Mouse (Mus musculus): Measurements from ENCODE around the gene Pdxk. TPM values are rescaled to one million over a fixed set of nuclear protein-coding genes. Genes with fewer than 3 reads are reported as not detected.

Pdxk gene
- polyA plus RNA-seq, 1 experiment from 2014 or later: 22.6 TPM

DNA sequence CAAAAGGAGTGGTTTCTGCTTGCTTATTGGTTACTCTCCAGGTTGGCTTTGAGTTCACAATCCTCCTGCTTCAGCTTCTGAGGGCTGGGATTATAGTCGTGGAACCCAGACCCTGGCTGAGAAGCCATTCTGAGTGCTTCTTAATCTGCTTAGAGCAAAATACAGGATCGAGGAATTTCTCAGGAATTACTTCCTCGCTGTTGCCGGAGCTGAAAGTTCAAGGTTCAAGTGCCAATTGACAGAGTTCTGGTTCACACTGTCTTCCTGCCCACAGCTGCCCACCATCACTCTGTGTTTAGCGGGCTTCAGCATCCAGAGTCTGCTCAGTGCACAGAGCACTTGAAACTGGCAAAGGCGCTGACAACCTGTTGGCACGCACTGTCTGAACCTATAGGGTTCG, 10.0 kb upstream of the Pdxk start:
- no peak overlapping the region for H3K9ac ChIP-seq (replicated peaks; ENCODE audit: low read length)
- DNase-seq: no peak
- H3K27ac ChIP-seq (replicated peaks; ENCODE audit: low read depth, low read length): no peak overlapping the region
- no peaks in the 10 kb centered on the region for H3K9me3 ChIP-seq (ENCODE audit: control insufficient read depth, low read length)
- WGBS: 73% methylated on average over 8 of the region's 8 CpGs
- no peaks in the 10 kb centered on the region for H3K27me3 ChIP-seq (ENCODE audit: control insufficient read depth, insufficient read depth, low read length)
- no peaks in the 10 kb centered on the region for H3K36me3 ChIP-seq (ENCODE audit: control insufficient read depth, insufficient read depth, low read length)
- no peak overlapping the region for H3K4me2 ChIP-seq (ENCODE audit: low read length)
- H3K4me3 ChIP-seq (replicated peaks; ENCODE audit: low read depth, low read length): no peak overlapping the region
- no peak for ATAC-seq (ENCODE audit: low FRiP score, low TSS enrichment)
- H3K4me1 ChIP-seq (ENCODE audit: control insufficient read depth, insufficient read depth, low read length): no peaks in the 10 kb centered on the region

DNA sequence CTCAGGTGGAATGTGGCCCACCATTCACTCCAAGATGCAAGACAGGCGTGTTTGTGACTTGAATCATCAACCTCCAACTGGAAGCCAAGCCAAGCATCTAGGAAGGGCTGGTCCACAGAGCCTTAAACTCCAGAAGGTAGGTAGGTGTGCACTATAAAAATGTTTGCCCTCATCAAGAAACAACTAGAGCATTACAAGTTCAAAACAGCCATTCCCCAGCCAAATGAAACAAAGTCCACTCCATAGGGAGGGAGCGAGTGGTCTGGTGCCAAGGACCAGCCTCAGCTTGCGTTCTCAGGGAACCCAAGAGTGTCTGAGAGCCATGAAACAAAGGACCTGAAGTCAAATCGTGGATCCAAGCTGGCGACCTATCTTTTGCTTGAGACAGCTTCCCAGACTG, 8.7 kb upstream of the Pdxk start:
- Histone ChIP-seq H3K27ac (replicated peaks; ENCODE audit: low read depth, low read length) (no peak overlapping the region), H3K36me3 (ENCODE audit: control insufficient read depth, insufficient read depth, low read length) (no peaks in the 10 kb centered on the region), H3K4me2 (ENCODE audit: low read length) (no peak overlapping the region), H3K9me3 (ENCODE audit: control insufficient read depth, low read length) (no peaks in the 10 kb centered on the region), H3K4me1 (ENCODE audit: control insufficient read depth, insufficient read depth, low read length) (no peaks in the 10 kb centered on the region), H3K27me3 (ENCODE audit: control insufficient read depth, insufficient read depth, low read length) (no peaks in the 10 kb centered on the region), H3K9ac (replicated peaks; ENCODE audit: low read length) (no peak overlapping the region), H3K4me3 (replicated peaks; ENCODE audit: low read depth, low read length) (no peak overlapping the region)
- ATAC-seq (ENCODE audit: low FRiP score, low TSS enrichment) (no peak), DNase-seq (no peak)
- WGBS: 66% methylated on average over 5 of the region's 5 CpGs

- ATAC-seq (ENCODE audit: low FRiP score, low TSS enrichment): no peak
- 76% methylated on average over 3 of the region's 3 CpGs for WGBS
- no peaks in the 10 kb centered on the region for H3K27me3 ChIP-seq (ENCODE audit: control insufficient read depth, insufficient read depth, low read length)
Measured at GRCm38 (mm10) chr10:78472046-78472445, 7.3 kb upstream of the Pdxk start.

DNA sequence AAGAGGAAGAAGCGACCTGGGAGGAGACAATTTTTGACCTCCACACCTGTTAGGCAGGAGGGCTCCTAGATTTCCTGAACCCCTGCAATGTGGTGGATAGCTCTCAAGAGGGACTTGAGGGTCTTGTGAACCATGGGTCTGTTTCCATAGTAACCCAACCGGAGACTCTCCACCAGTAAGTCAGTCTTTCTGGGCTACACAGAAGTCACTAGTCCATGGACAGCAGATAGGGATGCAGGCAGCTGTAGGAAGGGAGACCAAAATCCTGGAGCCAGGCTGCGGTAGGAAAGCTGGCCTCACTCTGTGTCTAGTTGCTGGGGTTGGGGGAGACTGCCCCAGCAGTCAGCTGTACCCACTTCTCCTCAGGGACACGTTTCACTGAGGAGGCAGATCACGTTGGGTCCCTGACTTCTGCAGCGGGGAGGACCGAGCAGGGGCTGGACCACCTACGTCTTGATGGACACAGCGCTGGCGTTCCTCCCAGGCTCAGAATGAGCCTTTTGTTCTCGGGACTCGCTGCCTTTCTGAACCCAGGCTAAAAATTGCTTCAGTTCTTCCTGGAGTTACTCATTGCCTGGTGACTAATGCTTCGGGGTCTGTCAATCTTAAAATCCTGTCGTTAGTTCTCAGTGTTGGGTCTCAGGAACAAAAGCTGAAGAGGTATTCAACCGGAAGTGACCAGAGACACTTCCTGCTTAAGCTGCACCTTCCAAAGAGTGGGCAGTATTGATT, 6.0 kb upstream of the Pdxk start:
- no peak overlapping the region for H3K4me3 ChIP-seq (replicated peaks; ENCODE audit: low read depth, low read length)
- ATAC-seq (ENCODE audit: low FRiP score, low TSS enrichment) (no peak), DNase-seq (peak; percentile 42)
- H3K27ac ChIP-seq (replicated peaks; ENCODE audit: low read depth, low read length): no peak overlapping the region
- H3K4me2 ChIP-seq (ENCODE audit: low read length): peak overlapping the region; percentile 29
- no peaks in the 10 kb centered on the region for H3K36me3 ChIP-seq (ENCODE audit: control insufficient read depth, insufficient read depth, low read length)
- no peaks in the 10 kb centered on the region for H3K9me3 ChIP-seq (ENCODE audit: control insufficient read depth, low read length)
- H3K9ac ChIP-seq (replicated peaks; ENCODE audit: low read length): no peak overlapping the region
- no peaks in the 10 kb centered on the region for H3K4me1 ChIP-seq (ENCODE audit: control insufficient read depth, insufficient read depth, low read length)
- no peaks in the 10 kb centered on the region for H3K27me3 ChIP-seq (ENCODE audit: control insufficient read depth, insufficient read depth, low read length)
- 35% methylated on average over 15 of the region's 15 CpGs for WGBS

More at GRCm38 (mm10) chr10:78472046-78472445, 7.3 kb upstream of the Pdxk start:
- Histone ChIP-seq H3K4me2 (ENCODE audit: low read length) (no peak overlapping the region), H3K4me3 (replicated peaks; ENCODE audit: low read depth, low read length) (no peak overlapping the region), H3K9ac (replicated peaks; ENCODE audit: low read length) (no peak overlapping the region), H3K36me3 (ENCODE audit: control insufficient read depth, insufficient read depth, low read length) (no peaks in the 10 kb centered on the region), H3K4me1 (ENCODE audit: control insufficient read depth, insufficient read depth, low read length) (no peaks in the 10 kb centered on the region), H3K9me3 (ENCODE audit: control insufficient read depth, low read length) (no peaks in the 10 kb centered on the region), H3K27ac (replicated peaks; ENCODE audit: low read depth, low read length) (no peak overlapping the region)
- DNase-seq: no peak

DNA sequence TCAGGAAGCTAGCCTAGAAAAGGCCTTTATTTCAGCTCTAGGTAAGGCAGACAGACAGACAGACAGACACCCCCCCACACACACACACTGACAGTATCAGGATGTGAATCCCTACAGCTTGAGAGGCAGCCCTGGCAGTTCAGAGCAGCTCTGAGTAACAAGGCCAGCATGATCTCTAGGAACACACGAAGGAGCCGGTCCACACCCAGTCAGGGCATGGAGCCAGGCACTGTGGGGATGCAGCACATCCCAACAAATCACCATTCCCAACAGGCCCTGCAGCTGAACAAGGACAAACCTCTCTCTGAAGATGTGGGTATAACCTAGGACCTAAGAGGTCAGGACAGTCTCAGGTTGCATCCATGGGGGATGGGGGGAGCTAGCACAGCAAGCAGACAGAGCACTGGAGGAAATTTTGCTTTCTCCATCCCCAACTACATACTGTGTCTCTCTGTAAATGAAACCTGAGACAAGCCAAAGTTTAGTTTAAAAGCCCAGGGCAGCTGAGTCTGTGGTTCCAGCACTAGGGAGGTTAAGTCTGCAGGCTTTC, 3.1 kb upstream of the Pdxk start:
- ATAC-seq (ENCODE audit: low FRiP score, low TSS enrichment) (no peak), DNase-seq (no peak)
- Histone ChIP-seq H3K4me2 (ENCODE audit: low read length) (no peak overlapping the region), H3K4me3 (replicated peaks; ENCODE audit: low read depth, low read length) (no peak overlapping the region), H3K27ac (replicated peaks; ENCODE audit: low read depth, low read length) (no peak overlapping the region), H3K9me3 (ENCODE audit: control insufficient read depth, low read length) (no peaks in the 10 kb centered on the region), H3K36me3 (ENCODE audit: control insufficient read depth, insufficient read depth, low read length) (no peaks in the 10 kb centered on the region), H3K27me3 (ENCODE audit: control insufficient read depth, insufficient read depth, low read length) (no peaks in the 10 kb centered on the region), H3K4me1 (ENCODE audit: control insufficient read depth, insufficient read depth, low read length) (peaks cover 9% of the 10 kb centered on the region), H3K9ac (replicated peaks; ENCODE audit: low read length) (no peak overlapping the region)
- 66% methylated on average over 2 of the region's 2 CpGs for WGBS

DNA sequence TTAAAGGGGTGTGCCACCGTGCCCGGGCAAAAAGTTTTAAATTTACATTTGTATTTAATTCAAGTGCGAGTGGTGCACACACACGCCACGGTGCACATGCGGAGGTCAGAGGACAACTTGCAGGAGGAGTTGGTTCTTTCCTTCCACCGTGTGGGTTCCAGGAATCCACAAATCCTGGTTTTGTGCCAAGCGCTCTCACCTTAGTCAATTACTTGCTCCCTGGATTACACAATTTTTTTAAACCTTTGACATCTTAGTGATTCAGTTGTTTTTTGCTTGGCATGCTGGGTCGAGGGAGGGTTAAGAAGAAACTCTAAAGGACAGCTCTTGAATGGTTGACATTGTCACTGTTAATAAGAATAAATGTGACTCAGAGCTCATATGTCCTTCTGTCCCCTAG, 1.9 kb upstream of the Pdxk start:
- 90% methylated on average over 9 of the region's 9 CpGs for WGBS

GRCm38 (mm10) chr10:78465472-78465871, 697 bp upstream of the Pdxk start:
- DNase-seq: no peak
- H3K9ac ChIP-seq (replicated peaks; ENCODE audit: low read length): no peak overlapping the region
- H3K9me3 ChIP-seq (ENCODE audit: control insufficient read depth, low read length): no peaks in the 10 kb centered on the region
- no peaks in the 10 kb centered on the region for H3K27me3 ChIP-seq (ENCODE audit: control insufficient read depth, insufficient read depth, low read length)
- peak overlapping the region; percentile 99; the same call in 1 of the 2 replicates for H3K4me2 ChIP-seq (ENCODE audit: low read length)
- no peak overlapping the region for H3K4me3 ChIP-seq (replicated peaks; ENCODE audit: low read depth, low read length)
- no peaks in the 10 kb centered on the region for H3K36me3 ChIP-seq (ENCODE audit: control insufficient read depth, insufficient read depth, low read length)
- peaks cover 9% of the 10 kb centered on the region for H3K4me1 ChIP-seq (ENCODE audit: control insufficient read depth, insufficient read depth, low read length)
- WGBS: 88% methylated on average over 3 of the region's 3 CpGs
- no peak overlapping the region for H3K27ac ChIP-seq (replicated peaks; ENCODE audit: low read depth, low read length)
- no peak for ATAC-seq (ENCODE audit: low FRiP score, low TSS enrichment)

More for the DNA sequence above, 1.9 kb upstream of the Pdxk start:
- Histone ChIP-seq H3K36me3 (ENCODE audit: control insufficient read depth, insufficient read depth, low read length) (no peaks in the 10 kb centered on the region), H3K4me2 (ENCODE audit: low read length) (no peak overlapping the region), H3K4me3 (replicated peaks; ENCODE audit: low read depth, low read length) (no peak overlapping the region), H3K4me1 (ENCODE audit: control insufficient read depth, insufficient read depth, low read length) (peaks cover 9% of the 10 kb centered on the region), H3K9ac (replicated peaks; ENCODE audit: low read length) (no peak overlapping the region), H3K9me3 (ENCODE audit: control insufficient read depth, low read length) (no peaks in the 10 kb centered on the region), H3K27me3 (ENCODE audit: control insufficient read depth, insufficient read depth, low read length) (no peaks in the 10 kb centered on the region), H3K27ac (replicated peaks; ENCODE audit: low read depth, low read length) (no peak overlapping the region)
- DNase-seq (no peak), ATAC-seq (ENCODE audit: low FRiP score, low TSS enrichment) (no peak)

DNA sequence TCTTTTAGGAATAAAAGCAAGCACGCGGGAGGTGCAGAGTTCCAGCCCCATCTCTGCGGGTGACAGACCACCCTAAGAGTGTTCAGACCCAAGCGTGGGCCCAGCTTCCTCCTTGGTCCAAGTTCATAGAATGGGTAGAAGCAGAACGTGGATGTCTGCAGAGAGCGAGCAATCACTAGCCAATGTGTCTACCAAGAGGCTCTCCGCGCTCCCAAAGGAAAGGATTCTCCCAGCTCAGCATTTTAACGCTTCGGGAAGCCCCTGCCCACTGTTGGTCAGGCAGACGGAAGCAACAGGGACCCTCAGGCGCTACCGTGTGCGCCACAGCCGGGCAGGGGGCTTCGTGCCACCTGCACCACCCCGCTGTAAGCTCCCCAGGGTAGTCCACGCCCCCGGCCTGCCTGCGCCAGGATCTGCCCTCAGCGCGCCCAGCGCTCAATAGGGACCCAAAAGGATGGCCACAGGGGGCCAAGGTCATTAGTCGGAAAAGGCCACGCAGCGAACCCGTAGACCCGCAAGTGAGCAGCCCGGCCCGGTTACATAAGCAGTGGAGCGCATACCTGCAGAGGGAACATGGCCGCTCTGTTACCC, 479 bp downstream of the Pdxk start:
- Histone ChIP-seq H3K36me3 (ENCODE audit: control insufficient read depth, insufficient read depth, low read length) (no peaks in the 10 kb centered on the region), H3K4me1 (ENCODE audit: control insufficient read depth, insufficient read depth, low read length) (peaks cover 9% of the 10 kb centered on the region), H3K9me3 (ENCODE audit: control insufficient read depth, low read length) (no peaks in the 10 kb centered on the region), H3K27me3 (ENCODE audit: control insufficient read depth, insufficient read depth, low read length) (no peaks in the 10 kb centered on the region), H3K9ac (replicated peaks; ENCODE audit: low read length) (peak overlapping the region; percentile 69), H3K27ac (replicated peaks; ENCODE audit: low read depth, low read length) (peak overlapping the region; percentile 52; the same call in 1 of the 2 replicates), H3K4me2 (ENCODE audit: low read length) (peak overlapping the region; percentile 99), H3K4me3 (replicated peaks; ENCODE audit: low read depth, low read length) (peak overlapping the region; percentile 71)
- WGBS: 1% methylated on average over 32 of the region's 32 CpGs
- DNase-seq: peak; percentile 53
- ATAC-seq (ENCODE audit: low FRiP score, low TSS enrichment): peak; percentile 21; the same call in 1 of the 2 replicates

DNA sequence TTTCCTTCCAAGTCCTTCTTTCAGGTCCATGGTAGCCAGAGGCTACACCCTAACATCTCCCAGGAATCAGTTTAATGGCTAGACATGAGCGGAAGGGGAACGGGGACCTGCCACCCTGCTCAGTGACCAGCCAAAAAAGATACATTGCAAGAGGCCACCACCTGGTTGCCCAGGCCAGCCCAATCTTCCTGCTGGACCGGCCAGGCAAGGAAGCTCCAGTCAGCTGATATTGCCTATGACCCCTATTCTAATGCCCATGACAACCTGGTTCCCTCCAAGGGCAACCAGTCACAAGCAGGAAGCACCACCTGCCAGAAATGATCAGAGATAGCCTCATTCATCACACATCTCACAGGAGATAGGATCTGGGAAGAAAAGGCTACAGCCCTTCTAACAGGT, 1.0 kb downstream of the Pdxk start:
- no peak for ATAC-seq (ENCODE audit: low FRiP score, low TSS enrichment)
- Histone ChIP-seq H3K36me3 (ENCODE audit: control insufficient read depth, insufficient read depth, low read length) (no peaks in the 10 kb centered on the region), H3K9ac (replicated peaks; ENCODE audit: low read length) (peak overlapping the region; percentile 69), H3K27me3 (ENCODE audit: control insufficient read depth, insufficient read depth, low read length) (no peaks in the 10 kb centered on the region), H3K9me3 (ENCODE audit: control insufficient read depth, low read length) (no peaks in the 10 kb centered on the region), H3K27ac (replicated peaks; ENCODE audit: low read depth, low read length) (no peak overlapping the region), H3K4me1 (ENCODE audit: control insufficient read depth, insufficient read depth, low read length) (peaks cover 9% of the 10 kb centered on the region), H3K4me3 (replicated peaks; ENCODE audit: low read depth, low read length) (peak overlapping the region; percentile 71), H3K4me2 (ENCODE audit: low read length) (peak overlapping the region; percentile 99)
- WGBS: 79% methylated on average over 3 of the region's 3 CpGs
- no peak for DNase-seq
